Mouse (Mus musculus): ENCODE results near the gene Mum1. TPM values are rescaled to one million over a fixed set of nuclear protein-coding genes. Genes with fewer than 3 reads are reported as not detected.
A peak's percentile ranks its signal among the peaks of the same experiment; 100 is the strongest.

Mum1 gene
- polyA plus RNA-seq, 1 experiment, result 42.8 TPM

GRCm38 (mm10) chr10:80281921-80282371, 55.7 kb downstream of the Mum1 start:
- H3K36me3 ChIP-seq (ENCODE audit: control insufficient read depth, insufficient read depth, low read length), result peaks cover 73% of the 10 kb centered on the region
- no peak for DNase-seq (ENCODE audit: low read depth in 1 of 2, low spot score in 2 of 2)

GRCm38 (mm10) chr10:80282481-80283441, 56.5 kb downstream of the Mum1 start:
- TF ChIP-seq POLR2A (IDR thresholded peaks at IDR 0.05; ENCODE audit: low read depth, low read length) (no peak), CTCF (IDR thresholded peaks at IDR 0.05; ENCODE audit: extremely low read depth, insufficient read depth, insufficient read length, insufficient replicate concordance) (no peak)
- 88% methylated on average over 20 of the region's 20 CpGs for WGBS
- Histone ChIP-seq H3K27ac (ENCODE audit: insufficient read depth, low read length) (no peak overlapping the region), H3K27me3 (ENCODE audit: control insufficient read depth, insufficient read depth, low read length) (no peaks in the 10 kb centered on the region), H3K36me3 (ENCODE audit: control insufficient read depth, insufficient read depth, low read length) (peaks cover 70% of the 10 kb centered on the region), H3K4me3 (ENCODE audit: extremely low read depth, insufficient read depth, insufficient read length) (no peak overlapping the region), H3K4me1 (ENCODE audit: control insufficient read depth, insufficient read depth, insufficient read length) (no peaks in the 10 kb centered on the region; the same call in 1 of the 2 replicates)
- no peak for DNase-seq (ENCODE audit: low read depth in 1 of 2, low spot score in 2 of 2)

More at GRCm38 (mm10) chr10:80281921-80282371, 55.7 kb downstream of the Mum1 start:
- Histone ChIP-seq H3K27me3 (ENCODE audit: control insufficient read depth, insufficient read depth, low read length) (no peaks in the 10 kb centered on the region), H3K4me1 (ENCODE audit: control insufficient read depth, insufficient read depth, insufficient read length) (no peaks in the 10 kb centered on the region; the same call in 1 of the 2 replicates), H3K27ac (ENCODE audit: insufficient read depth, low read length) (no peak overlapping the region), H3K4me3 (ENCODE audit: extremely low read depth, insufficient read depth, insufficient read length) (no peak overlapping the region)
- 56% methylated on average over 8 of the region's 8 CpGs for WGBS
- TF ChIP-seq POLR2A (IDR thresholded peaks at IDR 0.05; ENCODE audit: low read depth, low read length) (no peak), CTCF (IDR thresholded peaks at IDR 0.05; ENCODE audit: extremely low read depth, insufficient read depth, insufficient read length, insufficient replicate concordance) (no peak)

GRCm38 (mm10) chr10:80285222-80286070, 59.2 kb downstream of the Mum1 start:
- Histone ChIP-seq H3K27me3 (ENCODE audit: control insufficient read depth, insufficient read depth, low read length) (no peaks in the 10 kb centered on the region), H3K36me3 (ENCODE audit: control insufficient read depth, insufficient read depth, low read length) (peaks cover 50% of the 10 kb centered on the region), H3K4me1 (ENCODE audit: control insufficient read depth, insufficient read depth, insufficient read length) (no peaks in the 10 kb centered on the region; the same call in 1 of the 2 replicates), H3K27ac (ENCODE audit: insufficient read depth, low read length) (no peak overlapping the region), H3K4me3 (ENCODE audit: extremely low read depth, insufficient read depth, insufficient read length) (no peak overlapping the region)
- 84% methylated on average over 13 of the region's 15 CpGs for WGBS
- no peak for DNase-seq (ENCODE audit: low read depth in 1 of 2, low spot score in 2 of 2)
- no peak for TF ChIP-seq CTCF (IDR thresholded peaks at IDR 0.05; ENCODE audit: extremely low read depth, insufficient read depth, insufficient read length, insufficient replicate concordance)
- TF ChIP-seq POLR2A (IDR thresholded peaks at IDR 0.05; ENCODE audit: low read depth, low read length), result no peak

DNA sequence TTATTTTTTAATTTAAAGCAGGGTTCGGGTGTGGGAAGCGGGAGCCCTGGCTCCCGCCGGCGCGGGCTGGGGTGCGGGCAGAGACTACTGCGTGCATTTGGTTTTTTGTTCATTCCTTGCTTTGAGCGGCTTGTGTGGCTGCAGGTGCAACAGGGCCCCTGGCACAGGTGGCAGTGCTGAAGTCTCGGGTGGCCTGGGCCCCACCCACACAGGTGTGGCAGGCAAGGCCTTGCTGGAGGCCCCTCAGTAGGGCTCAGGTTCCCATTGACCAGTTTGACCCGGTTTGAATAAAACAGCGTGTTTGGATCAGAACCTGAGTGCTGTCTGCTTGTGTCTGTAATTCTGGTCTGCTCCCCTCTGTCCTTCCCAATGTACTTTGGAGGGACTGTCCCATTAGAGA, 61.9 kb downstream of the Mum1 start:
- H3K27me3 ChIP-seq (ENCODE audit: control insufficient read depth, insufficient read depth, low read length), result no peaks in the 10 kb centered on the region
- no peaks in the 10 kb centered on the region for H3K4me1 ChIP-seq (ENCODE audit: control insufficient read depth, insufficient read depth, insufficient read length)
- 92% methylated on average over 12 of the region's 12 CpGs for WGBS
- TF ChIP-seq CTCF (IDR thresholded peaks at IDR 0.05; ENCODE audit: extremely low read depth, insufficient read depth, insufficient read length, insufficient replicate concordance) (no peak), POLR2A (IDR thresholded peaks at IDR 0.05; ENCODE audit: low read depth, low read length) (no peak)
- peaks cover 40% of the 10 kb centered on the region for H3K36me3 ChIP-seq (ENCODE audit: control insufficient read depth, insufficient read depth, low read length)
- DNase-seq (ENCODE audit: low read depth in 1 of 2, low spot score in 2 of 2), result no peak
- no peak overlapping the region for H3K27ac ChIP-seq (ENCODE audit: insufficient read depth, low read length)
- H3K4me3 ChIP-seq (ENCODE audit: extremely low read depth, insufficient read depth, insufficient read length), result no peak overlapping the region

GRCm38 (mm10) chr10:80288657-80289056, 62.4 kb downstream of the Mum1 start:
- Histone ChIP-seq H3K4me3 (ENCODE audit: extremely low read depth, insufficient read depth, insufficient read length) (no peak overlapping the region), H3K27me3 (ENCODE audit: control insufficient read depth, insufficient read depth, low read length) (no peaks in the 10 kb centered on the region), H3K4me1 (ENCODE audit: control insufficient read depth, insufficient read depth, insufficient read length) (peaks cover 4% of the 10 kb centered on the region; the same call in 1 of the 2 replicates), H3K36me3 (ENCODE audit: control insufficient read depth, insufficient read depth, low read length) (peaks cover 38% of the 10 kb centered on the region), H3K27ac (ENCODE audit: insufficient read depth, low read length) (no peak overlapping the region)
- no peak for DNase-seq (ENCODE audit: low read depth in 1 of 2, low spot score in 2 of 2)
- WGBS, result 72% methylated on average over 8 of the region's 8 CpGs
- TF ChIP-seq CTCF (IDR thresholded peaks at IDR 0.05; ENCODE audit: extremely low read depth, insufficient read depth, insufficient read length, insufficient replicate concordance), result no peak
- no peak for TF ChIP-seq POLR2A (IDR thresholded peaks at IDR 0.05; ENCODE audit: low read depth, low read length)

GRCm38 (mm10) chr10:80292251-80293146, 66.3 kb downstream of the Mum1 start, which contains the start of gene Rps15:
Gene Rps15 (plus strand): TSS chr10:80292453.
- WGBS, result under 1% methylated on average over 72 of the region's 72 CpGs

More at GRCm38 (mm10) chr10:80292251-80293146, 66.3 kb downstream of the Mum1 start, which contains the start of gene Rps15:
- DNase-seq (ENCODE audit: low read depth in 1 of 2, low spot score in 2 of 2), result peak; percentile 92 to 94
- Histone ChIP-seq H3K4me1 (ENCODE audit: control insufficient read depth, insufficient read depth, insufficient read length) (peaks cover 4% of the 10 kb centered on the region; the same call in 1 of the 2 replicates), H3K27ac (ENCODE audit: insufficient read depth, low read length) (peak within 1 kb of the TSS; percentile 74), H3K27me3 (ENCODE audit: control insufficient read depth, insufficient read depth, low read length) (no peaks in the 10 kb centered on the region), H3K36me3 (ENCODE audit: control insufficient read depth, insufficient read depth, low read length) (peaks cover 17% of the 10 kb centered on the region), H3K4me3 (ENCODE audit: extremely low read depth, insufficient read depth, insufficient read length) (peak within 1 kb of the TSS; percentile 83)
- TF ChIP-seq POLR2A (IDR thresholded peaks at IDR 0.05; ENCODE audit: low read depth, low read length) (peak; percentile 97), CTCF (IDR thresholded peaks at IDR 0.05; ENCODE audit: extremely low read depth, insufficient read depth, insufficient read length, insufficient replicate concordance) (peak; percentile 55; the same call in 1 of the 2 replicates)
